Mouse (Mus musculus) intestine, embryonic 15.5 days (tissue): ENCODE measurements around the gene Endov. TPM values are rescaled to one million over a fixed set of nuclear protein-coding genes. Genes with fewer than 3 reads are reported as not detected.

Experiments
- ATAC-seq: fragments of 200-750 bp; cut with Nextera tagmentation; 2 replicates; pipeline ENCODE4 v1.8.0; 2017; ENCODE audit warnings: moderate TSS enrichment, moderate library complexity
- H3K27ac ChIP-seq: fragments of 300-500 bp; sonication (generic); 2 replicates; pipeline ENCODE4 v1.5.1; 2015; ENCODE audit warnings: mild to moderate bottlenecking, inconsistent platforms
- H3K27me3 ChIP-seq: fragments of 300-500 bp; sonication (generic); replicated peaks from 2 replicates; pipeline ENCODE4 v1.6.1; 2015; ENCODE audit warnings: inconsistent platforms
- H3K36me3 ChIP-seq: fragments of 300-500 bp; sonication (generic); 2 replicates; pipeline ENCODE4 v1.6.1; 2015; ENCODE audit warnings: inconsistent platforms
- H3K4me1 ChIP-seq: fragments of 300-500 bp; sonication (generic); replicated peaks from 2 replicates; pipeline ENCODE4 v1.6.1; 2015; ENCODE audit warnings: inconsistent platforms
- H3K4me2 ChIP-seq: fragments of 300-500 bp; sonication (generic); replicated peaks from 2 replicates; pipeline ENCODE4 v1.6.1; 2015; ENCODE audit warnings: mild to moderate bottlenecking, inconsistent platforms
- H3K4me3 ChIP-seq: fragments of 300-500 bp; sonication (generic); replicated peaks from 2 replicates; pipeline ENCODE4 v1.5.1; 2015; ENCODE audit warnings: inconsistent platforms
- H3K9ac ChIP-seq: fragments of 300-500 bp; sonication (generic); 2 replicates; pipeline ENCODE4 v1.6.1; 2015; ENCODE audit warnings: inconsistent platforms
- H3K9me3 ChIP-seq: fragments of 300-500 bp; sonication (generic); 2 replicates; pipeline ENCODE4 v1.6.1; 2016; ENCODE audit warnings: inconsistent platforms
- WGBS: fragments of 180-500 bp; shearing (Covaris S2); methylation state at CpG from one replicate; pipeline ENCODE4 v1.1.7; 2015; 5-methylcytosine and 5-hydroxymethylcytosine counted together
- polyA plus RNA-seq: library from polyadenylated mRNA; unstranded; fragments of >200 nt; fragmentation: Nextera tagmentation; extraction: Ambion mirVana; gene quantifications from 2 replicates; pipeline ENCODE4 v1.2.1, GENCODE M21; 2015

Endov gene
- 15.5 and 15.6 TPM in 2 replicates for polyA plus RNA-seq

- peaks cover 20% of the 10 kb centered on the region; the same call in 1 of the 2 replicates for H3K4me1 ChIP-seq
- H3K27ac ChIP-seq, result peak within 1 kb of the TSS; percentile 90
- peak within 1 kb of the TSS; percentile 97 for H3K4me2 ChIP-seq
- H3K9ac ChIP-seq, result peak within 1 kb of the TSS; percentile 91
- ATAC-seq, result peak; percentile 99
- H3K36me3 ChIP-seq, result 0 out of 2 replicates have a peak, but pooled peaks cover 4% of the 10 kb centered on the region
- peak within 1 kb of the TSS; percentile 79 for H3K4me3 ChIP-seq
- no peaks in the 10 kb centered on the region for H3K27me3 ChIP-seq
- no peaks in the 10 kb centered on the region for H3K9me3 ChIP-seq
- under 1% methylated on average over 65 of the region's 66 CpGs for WGBS
These were observed at the start of gene Endov for GRCm38 (mm10) chr11:119490861-119491689. TSS of gene Endov (plus strand) at chr11:119491347.

GRCm38 (mm10) chr11:119442199-119442598 is 48.9 kb upstream of the Endov start:
- 91% methylated on average over 8 of the region's 8 CpGs for WGBS
- Histone ChIP-seq H3K4me1 (no peaks in the 10 kb centered on the region), H3K9ac (no peak overlapping the region), H3K4me3 (no peak overlapping the region), H3K4me2 (no peak overlapping the region), H3K27ac (no peak overlapping the region), H3K36me3 (peaks cover 13% of the 10 kb centered on the region), H3K27me3 (no peaks in the 10 kb centered on the region), H3K9me3 (no peaks in the 10 kb centered on the region)
- ATAC-seq, result no peak

DNA sequence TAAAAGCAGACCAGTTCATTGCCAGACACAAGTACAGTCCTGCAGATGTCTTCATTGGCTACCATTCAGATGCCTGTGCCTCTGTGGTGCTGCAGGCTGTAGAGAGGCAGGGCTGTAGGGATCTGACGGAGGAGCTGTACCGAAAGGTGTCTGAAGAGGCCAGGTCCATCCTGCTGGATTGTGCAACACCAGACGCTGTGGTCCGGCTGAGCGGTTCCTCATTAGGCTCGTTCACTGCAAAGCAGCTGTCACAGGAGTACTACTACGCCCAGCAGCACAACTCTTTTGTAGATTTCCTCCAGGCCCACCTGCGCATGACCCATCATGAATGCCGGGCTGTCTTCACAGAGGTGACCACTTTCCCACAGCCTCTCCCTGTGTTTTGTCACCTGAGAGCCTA is 47.7 kb upstream of the Endov start:
- Histone ChIP-seq H3K27ac (no peak overlapping the region), H3K9me3 (no peaks in the 10 kb centered on the region), H3K4me2 (no peak overlapping the region), H3K4me1 (no peaks in the 10 kb centered on the region), H3K27me3 (no peaks in the 10 kb centered on the region), H3K36me3 (peaks cover 13% of the 10 kb centered on the region), H3K4me3 (no peak overlapping the region), H3K9ac (no peak overlapping the region)
- WGBS, result 88% methylated on average over 9 of the region's 9 CpGs
- no peak for ATAC-seq

- no peaks in the 10 kb centered on the region for H3K4me1 ChIP-seq
- H3K9me3 ChIP-seq, result no peaks in the 10 kb centered on the region
- no peaks in the 10 kb centered on the region for H3K27me3 ChIP-seq
- no peak overlapping the region for H3K27ac ChIP-seq
- H3K36me3 ChIP-seq, result peaks cover 10% of the 10 kb centered on the region; the same call in 1 of the 2 replicates
- no peak overlapping the region for H3K4me2 ChIP-seq
- no peak for ATAC-seq
- no peak overlapping the region for H3K4me3 ChIP-seq
- WGBS, result 85% methylated on average over 4 of the region's 4 CpGs
- H3K9ac ChIP-seq, result no peak overlapping the region
These were observed 35.0 kb upstream of the Endov start for GRCm38 (mm10) chr11:119456097-119456496.

- Histone ChIP-seq H3K27ac (no peak overlapping the region), H3K9me3 (no peaks in the 10 kb centered on the region), H3K36me3 (peaks cover 5% of the 10 kb centered on the region; the same call in 1 of the 2 replicates), H3K4me2 (no peak overlapping the region), H3K4me1 (no peaks in the 10 kb centered on the region), H3K9ac (no peak overlapping the region), H3K27me3 (no peaks in the 10 kb centered on the region), H3K4me3 (no peak overlapping the region)
- WGBS, result 94% methylated on average over 4 of the region's 4 CpGs
- no peak for ATAC-seq
These were observed 13.3 kb upstream of the Endov start for GRCm38 (mm10) chr11:119477876-119478275.

DNA sequence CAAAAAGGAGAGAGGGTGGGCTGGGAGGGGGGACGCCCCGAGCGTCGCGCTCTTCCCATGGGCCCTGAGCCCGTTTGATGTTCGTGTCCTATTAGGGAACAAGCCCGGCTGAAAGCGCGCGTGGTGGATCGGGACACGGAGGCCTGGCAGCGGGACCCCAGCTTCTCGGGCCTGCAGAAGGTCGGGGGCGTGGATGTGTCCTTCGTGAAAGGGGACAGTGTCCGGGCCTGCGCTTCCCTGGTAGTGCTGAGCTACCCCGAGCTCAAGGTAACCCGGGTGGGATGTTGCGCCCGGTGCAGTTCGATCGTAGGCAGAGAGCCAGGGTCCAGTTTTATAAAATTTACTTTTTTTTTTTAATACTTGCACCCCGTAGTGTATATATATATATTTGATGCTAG is 542 bp downstream of the Endov start:
- Histone ChIP-seq H3K4me3 (peak overlapping the region; percentile 79), H3K27ac (peak overlapping the region; percentile 90), H3K9ac (peak overlapping the region; percentile 91), H3K9me3 (no peaks in the 10 kb centered on the region), H3K4me2 (peak overlapping the region; percentile 97), H3K27me3 (no peaks in the 10 kb centered on the region), H3K36me3 (0 out of 2 replicates have a peak, but pooled peaks cover 2% of the 10 kb centered on the region), H3K4me1 (peaks cover 20% of the 10 kb centered on the region; the same call in 1 of the 2 replicates)
- WGBS, result 7% methylated on average over 27 of the region's 27 CpGs
- ATAC-seq, result peak; percentile 16; the same call in 1 of the 2 replicates

DNA sequence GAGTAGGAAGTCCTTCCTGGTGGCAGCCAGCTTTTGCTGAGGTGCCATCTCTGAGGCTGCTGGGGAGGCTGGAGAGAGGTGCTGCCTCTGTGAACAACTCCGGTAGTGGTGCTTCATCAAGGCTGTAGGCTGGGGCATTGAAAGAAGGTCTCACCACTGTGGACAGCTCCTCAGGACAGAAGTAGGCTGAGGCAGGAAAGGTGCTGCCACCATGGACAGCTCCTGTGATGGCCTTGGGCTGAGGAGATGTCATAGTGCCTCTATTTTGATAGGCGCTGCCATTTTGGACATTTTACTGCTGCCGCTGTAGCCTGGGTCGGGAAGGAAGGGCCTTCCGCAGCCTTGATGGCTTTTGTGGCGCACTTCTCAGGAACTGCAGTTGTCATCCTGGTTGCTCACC is 1.7 kb downstream of the Endov start:
- ATAC-seq, result no peak
- Histone ChIP-seq H3K27ac (no peak overlapping the region), H3K9me3 (no peaks in the 10 kb centered on the region), H3K27me3 (no peaks in the 10 kb centered on the region), H3K9ac (no peak overlapping the region), H3K4me1 (peaks cover 20% of the 10 kb centered on the region; the same call in 1 of the 2 replicates), H3K4me3 (no peak overlapping the region), H3K4me2 (peak overlapping the region; percentile 97), H3K36me3 (0 out of 2 replicates have a peak, but pooled peaks cover 2% of the 10 kb centered on the region)
- 97% methylated on average over 6 of the region's 6 CpGs for WGBS

- H3K4me2 ChIP-seq, result no peak overlapping the region
- H3K27me3 ChIP-seq, result no peaks in the 10 kb centered on the region
- WGBS, result 71% methylated on average over 4 of the region's 4 CpGs
- no peak overlapping the region for H3K9ac ChIP-seq
- no peaks in the 10 kb centered on the region for H3K9me3 ChIP-seq
- 0 out of 2 replicates have a peak, but pooled peaks cover 2% of the 10 kb centered on the region for H3K36me3 ChIP-seq
- H3K4me1 ChIP-seq, result peaks cover 20% of the 10 kb centered on the region; the same call in 1 of the 2 replicates
- no peak overlapping the region for H3K4me3 ChIP-seq
- H3K27ac ChIP-seq, result no peak overlapping the region
- no peak for ATAC-seq
These were observed 2.4 kb downstream of the Endov start for GRCm38 (mm10) chr11:119493516-119493915.

DNA sequence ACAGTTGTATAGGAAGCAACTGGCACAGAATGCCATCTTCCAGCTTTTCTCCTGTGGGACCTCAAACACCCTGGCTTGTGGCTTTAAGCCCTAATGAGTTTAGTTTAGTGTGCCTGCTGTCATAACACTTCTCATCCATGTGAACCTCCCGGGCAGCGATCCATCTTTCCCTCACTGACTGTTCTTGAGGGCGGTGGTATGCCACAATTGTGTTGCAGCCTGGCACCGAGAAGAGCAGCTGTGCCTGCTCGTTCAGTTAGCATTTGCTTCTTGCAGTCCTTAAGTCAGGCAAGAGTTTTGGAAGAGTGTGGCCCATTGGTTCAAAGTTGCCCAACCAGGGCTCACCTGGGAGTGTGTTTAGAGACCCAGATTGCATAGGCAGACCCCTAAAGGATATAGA is 5.0 kb downstream of the Endov start:
- no peak overlapping the region for H3K9ac ChIP-seq
- H3K4me3 ChIP-seq, result no peak overlapping the region
- WGBS, result 93% methylated on average over 5 of the region's 5 CpGs
- H3K27ac ChIP-seq, result no peak overlapping the region
- no peak overlapping the region for H3K4me2 ChIP-seq
- H3K36me3 ChIP-seq, result 0 out of 2 replicates have a peak, but pooled peaks cover 7% of the 10 kb centered on the region
- no peaks in the 10 kb centered on the region for H3K27me3 ChIP-seq
- ATAC-seq, result no peak
- H3K4me1 ChIP-seq, result peaks cover 10% of the 10 kb centered on the region; the same call in 1 of the 2 replicates
- H3K9me3 ChIP-seq, result no peaks in the 10 kb centered on the region

DNA sequence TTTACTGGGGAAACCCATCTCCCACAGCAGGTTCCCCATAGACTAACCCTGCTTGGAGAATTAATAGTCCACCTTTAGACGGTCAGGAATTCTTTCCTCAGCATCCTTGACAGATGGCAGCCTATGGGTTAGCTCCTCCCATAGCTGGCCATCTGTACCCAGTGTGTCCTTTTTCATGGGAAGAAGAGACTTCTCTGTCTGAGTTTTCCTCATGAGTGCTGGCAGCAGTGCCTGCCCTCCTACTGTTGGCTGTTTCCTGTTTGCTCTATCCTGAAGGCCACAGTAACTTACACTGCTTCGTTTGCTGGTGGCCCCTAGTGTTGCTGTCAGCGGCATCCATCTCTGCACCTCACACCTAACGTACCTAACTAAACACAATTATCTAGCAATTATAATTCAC is 6.3 kb downstream of the Endov start:
- 74% methylated on average over 4 of the region's 4 CpGs for WGBS
- H3K4me1 ChIP-seq, result peaks cover 6% of the 10 kb centered on the region; the same call in 1 of the 2 replicates
- H3K27me3 ChIP-seq, result no peaks in the 10 kb centered on the region
- H3K4me2 ChIP-seq, result no peak overlapping the region
- no peak overlapping the region for H3K9ac ChIP-seq
- no peaks in the 10 kb centered on the region for H3K9me3 ChIP-seq
- ATAC-seq, result no peak
- H3K27ac ChIP-seq, result no peak overlapping the region
- peaks cover 15% of the 10 kb centered on the region; the same call in 1 of the 2 replicates for H3K36me3 ChIP-seq
- H3K4me3 ChIP-seq, result no peak overlapping the region

DNA sequence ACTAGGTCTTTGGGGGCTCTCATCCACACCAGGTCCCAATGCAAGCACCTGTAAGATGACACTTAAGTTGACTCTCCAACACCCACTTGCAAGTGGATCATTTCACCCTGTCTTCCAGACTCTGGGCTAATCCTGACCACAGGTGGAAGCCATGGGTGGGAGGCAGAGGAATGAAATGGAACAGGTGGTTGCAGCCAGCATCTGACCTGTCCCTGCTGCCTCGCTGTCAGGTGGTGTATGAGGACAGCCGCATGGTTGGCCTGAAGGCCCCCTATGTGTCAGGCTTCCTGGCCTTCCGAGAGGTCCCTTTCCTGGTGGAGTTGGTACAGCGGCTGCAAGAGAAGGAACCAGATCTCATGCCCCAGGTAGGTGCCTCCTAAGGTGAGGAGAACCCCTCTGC is 8.2 kb downstream of the Endov start:
- H3K27me3 ChIP-seq, result no peaks in the 10 kb centered on the region
- WGBS, result 93% methylated on average over 4 of the region's 4 CpGs
- H3K36me3 ChIP-seq, result peaks cover 19% of the 10 kb centered on the region; the same call in 1 of the 2 replicates
- no peaks in the 10 kb centered on the region for H3K9me3 ChIP-seq
- no peak for ATAC-seq
- no peak overlapping the region for H3K4me2 ChIP-seq
- no peak overlapping the region for H3K27ac ChIP-seq
- no peaks in the 10 kb centered on the region for H3K4me1 ChIP-seq
- no peak overlapping the region for H3K9ac ChIP-seq
- H3K4me3 ChIP-seq, result no peak overlapping the region

DNA sequence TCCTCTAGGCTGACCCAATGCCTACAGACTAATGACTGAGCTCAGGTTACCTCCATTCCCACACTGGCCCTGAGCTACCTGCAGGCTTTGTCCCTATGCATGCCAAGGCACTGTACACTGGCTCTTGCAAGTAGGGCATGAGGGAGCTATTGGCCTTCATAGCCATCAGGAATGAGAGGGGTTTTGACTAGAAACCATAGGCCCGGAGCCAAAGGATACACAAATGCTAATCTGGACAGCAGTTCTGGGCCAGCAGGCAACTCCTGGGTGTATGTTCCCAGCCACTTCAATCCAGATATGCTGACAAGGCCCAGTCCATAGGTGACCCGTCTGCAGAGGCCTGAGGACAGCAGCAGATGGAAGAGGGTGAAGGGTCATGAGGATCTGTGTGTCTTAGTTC is 8.9 kb downstream of the Endov start:
- peaks cover 22% of the 10 kb centered on the region; the same call in 1 of the 2 replicates for H3K36me3 ChIP-seq

More for the DNA sequence above, 8.9 kb downstream of the Endov start:
- Histone ChIP-seq H3K4me3 (no peak overlapping the region), H3K9ac (no peak overlapping the region), H3K4me1 (no peaks in the 10 kb centered on the region), H3K4me2 (no peak overlapping the region), H3K27ac (no peak overlapping the region), H3K27me3 (no peaks in the 10 kb centered on the region), H3K9me3 (no peaks in the 10 kb centered on the region)
- no peak for ATAC-seq
- 84% methylated on average over 2 of the region's 2 CpGs for WGBS
